Mouse (Mus musculus) C2C12 (cell line): ENCODE measurements around the gene Drap1.

Experiments used
- CEBPB ChIP-seq: IDR thresholded peaks from one replicate; pipeline ENCODE4 v1.6.1; 2011; ENCODE audit warnings: low read depth, mild to moderate bottlenecking, control low read depth, moderate library complexity
- CTCF ChIP-seq: IDR thresholded peaks from one replicate; pipeline ENCODE4 v1.5.1; 2011; ENCODE audit not compliant: control insufficient read depth, insufficient read depth, insufficient read length
- MAX ChIP-seq: IDR thresholded peaks from one replicate; pipeline ENCODE4 v1.6.1; 2011; ENCODE audit warnings: mild to moderate bottlenecking, control low read depth
- MYOD1 ChIP-seq: IDR thresholded peaks from one replicate; pipeline ENCODE4 v1.6.1; 2011; ENCODE audit warnings: low read depth; ENCODE audit not compliant: control insufficient read depth, insufficient read length
- MYOG ChIP-seq: IDR thresholded peaks from one replicate; pipeline ENCODE4 v1.6.1; 2011; ENCODE audit not compliant: control insufficient read depth, insufficient read length; ENCODE audit errors: extremely low read depth
- USF1 ChIP-seq: IDR thresholded peaks from one replicate; pipeline ENCODE4 v1.6.1; 2011; ENCODE audit warnings: low read depth, mild to moderate bottlenecking, control low read depth, moderate library complexity

DNA sequence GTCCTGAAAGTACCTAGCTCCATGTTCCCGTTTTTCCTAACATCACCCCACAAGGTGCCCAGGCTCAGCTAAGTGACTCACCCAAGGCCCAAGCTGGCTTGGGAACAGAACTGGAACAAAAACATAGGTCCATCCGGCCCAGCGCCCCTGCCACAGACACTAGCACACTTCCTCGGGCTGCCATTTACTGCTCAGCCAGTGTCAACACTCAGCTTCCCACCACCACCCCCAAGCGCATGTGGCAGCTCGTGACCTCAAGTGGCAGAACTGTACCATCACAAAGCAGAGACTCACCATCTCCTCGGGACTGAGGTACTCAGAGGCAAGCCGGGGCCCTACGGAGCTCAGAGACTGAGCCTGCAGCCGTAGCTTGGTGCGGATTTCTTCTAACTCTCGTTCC lies 41.5 kb downstream of the Drap1 start:
- TF ChIP-seq CTCF, result no peak
- TF ChIP-seq CEBPB, result no peak
- no peak for TF ChIP-seq USF1
- TF ChIP-seq MYOG, result no peak
- TF ChIP-seq MAX, result no peak
- TF ChIP-seq MYOD1, result no peak
